Mouse (Mus musculus) embryo, embryonic 9.5 days (tissue): ENCODE results near the gene Map2k2.
"Not testable (repeated sequence)": the region's sequence is repeated elsewhere in the genome, so short reads cannot be mapped to it uniquely, and the experiment has no call there.

ENCODE experiments used
- DNase-seq: peaks from one replicate; pipeline ENCODE4 v3.0.0-alpha.2; 2017; ENCODE audit errors: extremely low spot score

The Map2k2 gene

GRCm38 (mm10) chr10:81105565-81106112, at the start of gene Map2k2:
Gene Map2k2 (plus strand): TSS chr10:81105915.
- peak; percentile 95 for DNase-seq

GRCm38 (mm10) chr10:81057406-81058130, 48.1 kb upstream of the Map2k2 start:
- no peak for DNase-seq

- DNase-seq, result no peak
Observed at GRCm38 (mm10) chr10:81058896-81059295, 46.8 kb upstream of the Map2k2 start.

- DNase-seq, result peak; percentile 98
Observed at GRCm38 (mm10) chr10:81059603-81060543, 45.8 kb upstream of the Map2k2 start, which contains the start of gene Sgta. Gene Sgta (minus strand): TSS chr10:81060181.

GRCm38 (mm10) chr10:81062710-81063109, 43.0 kb upstream of the Map2k2 start:
- no peak for DNase-seq

- not testable (repeated sequence) for DNase-seq
Observed at GRCm38 (mm10) chr10:81064519-81064918, 41.2 kb upstream of the Map2k2 start.

- no peak for DNase-seq
Observed at GRCm38 (mm10) chr10:81068706-81069105, 37.0 kb upstream of the Map2k2 start.

- peak; percentile 98 for DNase-seq
Observed at GRCm38 (mm10) chr10:81069836-81070235, 35.9 kb upstream of the Map2k2 start, which contains the start of gene Thop1. Gene Thop1 (plus strand): TSS chr10:81070035.

GRCm38 (mm10) chr10:81072290-81072689, 33.4 kb upstream of the Map2k2 start:
- no peak for DNase-seq

GRCm38 (mm10) chr10:81073464-81073863, 32.3 kb upstream of the Map2k2 start:
- DNase-seq, result no peak

GRCm38 (mm10) chr10:81075734-81076133, 30.0 kb upstream of the Map2k2 start:
- no peak for DNase-seq

- no peak for DNase-seq
Observed at GRCm38 (mm10) chr10:81076356-81076755, 29.4 kb upstream of the Map2k2 start.

- DNase-seq, result no peak
Observed at GRCm38 (mm10) chr10:81077916-81078315, 27.8 kb upstream of the Map2k2 start.

- DNase-seq, result no peak
Observed at GRCm38 (mm10) chr10:81080008-81080655, 25.6 kb upstream of the Map2k2 start.

GRCm38 (mm10) chr10:81082168-81082960, 23.4 kb upstream of the Map2k2 start:
- DNase-seq, result peak; percentile 68

- DNase-seq, result no peak
Observed at GRCm38 (mm10) chr10:81087021-81087420, 18.7 kb upstream of the Map2k2 start.

- no peak for DNase-seq
Observed at GRCm38 (mm10) chr10:81089216-81089615, 16.5 kb upstream of the Map2k2 start.

- no peak for DNase-seq
Observed at GRCm38 (mm10) chr10:81090621-81091020, 15.1 kb upstream of the Map2k2 start.

- DNase-seq, result no peak
Observed at GRCm38 (mm10) chr10:81092465-81093250, 13.1 kb upstream of the Map2k2 start.
